Mouse (Mus musculus) liver, adult 2 months (tissue): ENCODE results near the gene Rimkla. TPM values are rescaled to one million over a fixed set of nuclear protein-coding genes. Genes with fewer than 3 reads are reported as not detected.

Source experiments
- DNase-seq: peaks from one replicate; pipeline ENCODE4 v3.0.0-alpha.2; 2011; ENCODE audit warnings: low read depth, low spot score; ENCODE audit errors: extremely low read depth
- H3K27ac ChIP-seq: fragments of 200-500 bp; replicated peaks from 2 replicates; pipeline ENCODE4 v1.5.1; 2012; ENCODE audit warnings: low read depth, mild to moderate bottlenecking, control low read depth, inconsistent platforms, low read length; ENCODE audit not compliant: insufficient read depth
- H3K27me3 ChIP-seq: fragments of 200-500 bp; 2 replicates; pipeline ENCODE4 v1.6.1; 2012; ENCODE audit warnings: mild to moderate bottlenecking, moderate library complexity, low read length, inconsistent platforms; ENCODE audit not compliant: control insufficient read depth, insufficient read depth
- H3K36me3 ChIP-seq: fragments of 200-500 bp; 2 replicates; pipeline ENCODE4 v1.6.1; 2012; ENCODE audit warnings: low read length, inconsistent platforms; ENCODE audit not compliant: control insufficient read depth, insufficient read depth
- H3K4me1 ChIP-seq: fragments of 200-500 bp; 2 replicates; pipeline ENCODE4 v1.6.1; 2011; ENCODE audit warnings: low read length; ENCODE audit not compliant: control insufficient read depth, insufficient read depth
- H3K4me3 ChIP-seq: fragments of 200-500 bp; 2 replicates; pipeline ENCODE4 v1.5.1; 2011; ENCODE audit warnings: low read depth, mild to moderate bottlenecking, control low read depth, low read length, moderate library complexity; ENCODE audit not compliant: insufficient read depth
- H3K79me2 ChIP-seq: fragments of 200-500 bp; 2 replicates; pipeline ENCODE4 v1.6.1; 2012; ENCODE audit warnings: inconsistent platforms, mild to moderate bottlenecking, low read length, moderate library complexity; ENCODE audit not compliant: control insufficient read depth, insufficient read depth
- H3K9ac ChIP-seq: fragments of 200-500 bp; 2 replicates; pipeline ENCODE4 v1.6.1; 2012; ENCODE audit warnings: low read depth, mild to moderate bottlenecking, control low read depth, inconsistent platforms, low read length
- CTCF ChIP-seq: fragments of 200-500 bp; IDR thresholded peaks from 2 replicates; pipeline ENCODE4 v1.5.1; 2011; ENCODE audit warnings: low read depth, low read length, control low read depth
- POLR2A ChIP-seq: fragments of 200-500 bp; IDR thresholded peaks from 2 replicates; pipeline ENCODE4 v1.6.1; 2011; ENCODE audit warnings: low read length, control low read depth; ENCODE audit not compliant: insufficient read depth; ENCODE audit errors: extremely low read depth
- WGBS: fragments of 180-500 bp; shearing (Covaris S2); methylation state at CpG from one replicate; pipeline ENCODE4 v1.1.7; 2018; 5-methylcytosine and 5-hydroxymethylcytosine counted together
- polyA plus RNA-seq: library from polyadenylated mRNA; depleted of rRNA; stranded (reverse); fragments of >200 nt; gene quantifications from 2 replicates; pipeline ENCODE4 v1.2.3, GENCODE M21; 2012
- total RNA-seq: library from RNA; depleted of rRNA; stranded (reverse); fragments of >200 nt; gene quantifications from 2 replicates; pipeline ENCODE4 v1.2.3, GENCODE M21; 2014

The Rimkla gene
- total and polyA plus RNA-seq, 2 experiments = not detected

DNA sequence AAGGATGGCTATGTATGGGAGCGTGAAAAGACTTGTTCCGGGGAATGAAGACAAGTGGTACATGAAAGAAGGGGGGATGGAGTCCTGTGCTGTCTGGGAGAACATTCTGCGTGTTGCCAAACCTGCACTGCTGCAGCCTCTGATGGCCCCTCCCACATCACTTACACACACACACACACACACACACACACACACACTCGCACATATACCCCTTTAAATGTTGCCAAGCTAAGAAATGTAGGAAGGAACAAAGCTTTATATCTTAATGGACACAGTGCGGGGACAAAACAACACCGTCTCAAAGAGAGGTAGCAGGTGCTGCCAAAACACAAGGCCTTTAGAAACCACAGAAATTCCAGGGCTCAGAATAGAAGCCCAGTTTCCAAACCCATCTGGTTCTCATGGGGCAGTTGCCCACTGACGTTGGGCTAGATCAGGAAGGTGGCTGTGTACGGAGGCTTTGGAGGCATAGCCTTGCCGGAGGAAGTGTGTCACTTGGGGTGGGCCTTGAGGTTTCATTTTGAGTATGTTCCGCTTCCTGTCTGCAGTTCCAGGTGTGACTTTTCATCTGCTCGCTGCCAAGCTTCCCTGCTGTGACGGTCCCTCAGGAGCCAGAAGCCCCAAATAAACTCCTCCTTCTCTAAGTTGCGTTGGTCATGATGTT lies 28.5 kb downstream of the Rimkla start:
- 88% methylated on average over 13 of the region's 13 CpGs for WGBS
- no peaks in the 10 kb centered on the region for H3K79me2 ChIP-seq
- DNase-seq = no peak
- no peak for TF ChIP-seq CTCF
- no peak for TF ChIP-seq POLR2A
- H3K4me3 ChIP-seq = no peak overlapping the region
- H3K36me3 ChIP-seq = no peaks in the 10 kb centered on the region
- no peaks in the 10 kb centered on the region for H3K27me3 ChIP-seq
- H3K9ac ChIP-seq = no peak overlapping the region
- peaks cover 6% of the 10 kb centered on the region for H3K4me1 ChIP-seq
- H3K27ac ChIP-seq = no peak overlapping the region

DNA sequence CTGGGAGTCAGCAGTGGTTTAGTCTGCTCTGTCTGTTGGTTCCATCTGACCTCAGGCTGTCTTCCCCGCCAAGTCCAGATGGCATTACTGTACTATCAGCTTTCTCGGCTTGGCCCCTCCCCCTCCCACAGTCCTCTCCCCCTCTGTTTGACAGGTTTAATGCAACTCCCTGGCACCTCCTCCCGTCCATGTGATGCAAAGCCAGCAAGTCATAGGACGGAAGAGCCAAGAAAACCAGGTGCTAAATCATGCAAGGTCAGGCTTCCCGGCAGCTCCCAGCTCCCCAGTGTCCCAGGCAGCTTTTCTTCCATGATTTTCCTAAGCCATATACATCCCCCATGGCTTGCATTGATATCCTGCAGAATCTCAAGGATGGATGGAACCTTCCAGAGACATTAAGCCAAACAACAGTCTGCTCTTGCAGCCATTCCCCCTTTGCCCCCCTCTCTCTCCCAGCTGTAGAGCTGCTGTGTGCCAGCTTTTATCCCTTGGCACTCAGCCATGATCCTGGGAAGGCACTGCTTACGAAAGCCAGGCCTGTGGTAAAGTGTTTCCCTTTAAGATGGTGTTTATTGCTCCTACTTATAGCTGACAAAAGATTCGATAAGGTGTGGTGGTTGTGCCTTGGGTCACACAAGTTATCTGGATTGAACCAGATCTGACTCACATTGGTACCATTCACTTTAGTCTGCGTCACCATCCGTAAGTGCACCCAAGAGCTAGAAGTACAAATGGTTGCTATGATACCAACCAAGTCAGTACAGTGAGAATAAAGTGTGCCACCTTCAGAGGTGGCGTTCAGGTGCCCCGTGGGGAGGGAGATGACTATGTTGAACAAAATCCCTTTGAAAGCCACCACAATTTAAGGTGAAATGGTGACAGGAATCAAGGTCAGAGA lies 29.3 kb downstream of the Rimkla start:
- Histone ChIP-seq H3K4me1 (peaks cover 3% of the 10 kb centered on the region), H3K27ac (no peak overlapping the region), H3K36me3 (no peaks in the 10 kb centered on the region), H3K4me3 (no peak overlapping the region), H3K9ac (no peak overlapping the region), H3K79me2 (no peaks in the 10 kb centered on the region), H3K27me3 (no peaks in the 10 kb centered on the region)
- WGBS = 52% methylated on average over 11 of the region's 11 CpGs
- TF ChIP-seq POLR2A (no peak), CTCF (no peak)
- peak; percentile 20 for DNase-seq

DNA sequence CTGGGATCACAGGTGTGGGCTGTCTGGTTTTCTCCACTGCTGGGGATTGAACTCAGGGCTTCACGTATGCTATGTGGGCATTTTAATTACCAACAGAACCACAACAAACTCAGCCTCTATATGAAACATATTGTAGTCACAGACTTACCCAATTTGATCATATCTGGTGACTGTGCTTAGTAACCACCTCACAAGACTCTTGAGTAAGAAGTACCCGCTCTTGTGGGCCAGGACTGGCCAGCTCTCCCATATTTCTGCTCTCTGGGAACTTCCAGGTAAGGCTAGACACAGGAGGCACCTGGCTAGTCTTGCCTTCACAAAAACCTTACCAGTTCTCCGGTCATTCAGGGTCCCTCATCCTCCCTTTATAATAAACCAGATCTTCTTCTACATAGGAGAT lies 30.0 kb downstream of the Rimkla start:
- Histone ChIP-seq H3K4me3 (no peak overlapping the region), H3K27me3 (no peaks in the 10 kb centered on the region), H3K4me1 (peaks cover under 1% of the 10 kb centered on the region; the same call in 1 of the 2 replicates), H3K36me3 (no peaks in the 10 kb centered on the region), H3K27ac (no peak overlapping the region), H3K9ac (no peak overlapping the region), H3K79me2 (no peaks in the 10 kb centered on the region)
- 91% methylated on average over 3 of the region's 3 CpGs for WGBS
- TF ChIP-seq POLR2A = no peak
- TF ChIP-seq CTCF = no peak
- no peak for DNase-seq

DNA sequence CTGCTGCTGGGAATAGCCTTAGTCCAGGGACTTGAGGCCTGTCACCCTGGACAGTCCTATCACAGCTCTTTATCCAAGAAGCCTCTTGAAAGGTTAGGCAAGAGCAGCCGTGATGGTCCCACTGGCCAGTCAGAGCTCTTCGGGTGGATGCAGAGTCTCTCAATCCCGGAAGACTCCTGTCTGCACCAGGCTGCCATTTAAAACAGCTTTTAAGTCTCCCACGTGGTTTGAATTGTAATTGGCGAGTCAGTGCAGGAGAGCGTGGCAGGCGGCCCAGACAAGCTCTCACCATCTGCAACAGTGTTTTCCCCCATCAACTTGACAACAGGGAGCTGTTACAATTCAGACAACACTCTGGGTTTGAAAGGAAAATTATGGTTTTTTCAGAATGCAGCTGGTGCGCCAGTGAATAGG lies 31.7 kb downstream of the Rimkla start:
- no peaks in the 10 kb centered on the region for H3K36me3 ChIP-seq
- no peaks in the 10 kb centered on the region for H3K79me2 ChIP-seq
- no peak for TF ChIP-seq CTCF
- TF ChIP-seq POLR2A = no peak
- H3K9ac ChIP-seq = no peak overlapping the region
- 76% methylated on average over 8 of the region's 8 CpGs for WGBS
- H3K27me3 ChIP-seq = no peaks in the 10 kb centered on the region
- no peak overlapping the region for H3K27ac ChIP-seq
- DNase-seq = no peak
- H3K4me1 ChIP-seq = no peaks in the 10 kb centered on the region
- no peak overlapping the region for H3K4me3 ChIP-seq

DNA sequence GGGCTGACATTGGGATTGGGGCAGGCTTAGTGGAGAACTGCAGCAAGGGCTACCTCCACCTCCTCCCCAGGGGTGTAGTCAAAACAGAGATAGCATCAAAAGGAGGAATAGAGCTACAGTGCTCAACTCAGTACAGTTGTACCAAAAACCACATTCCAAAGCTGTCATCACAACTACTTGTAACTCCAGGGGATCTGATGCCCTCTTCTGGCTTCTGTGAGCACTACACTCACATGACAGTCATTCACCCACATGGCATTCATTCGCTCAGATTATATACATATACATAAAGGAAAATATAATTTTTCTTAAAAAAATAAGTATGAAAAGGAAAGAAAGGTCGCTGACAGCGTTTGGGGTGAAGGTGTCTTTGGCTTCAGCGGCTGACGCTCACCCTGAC lies 32.1 kb downstream of the Rimkla start:
- Histone ChIP-seq H3K27ac (no peak overlapping the region), H3K79me2 (no peaks in the 10 kb centered on the region), H3K36me3 (no peaks in the 10 kb centered on the region), H3K4me3 (no peak overlapping the region), H3K9ac (no peak overlapping the region), H3K4me1 (no peaks in the 10 kb centered on the region), H3K27me3 (no peaks in the 10 kb centered on the region)
- WGBS = 69% methylated on average over 5 of the region's 5 CpGs
- TF ChIP-seq CTCF (0 out of 2 replicates have a peak, but pooled peaks have one; percentile 12), POLR2A (no peak)
- DNase-seq = peak; percentile 24
